Mouse (Mus musculus) ES-E14 (cell line): ENCODE data around the gene Ankrd12. TPM values are rescaled to one million over a fixed set of nuclear protein-coding genes. Genes with fewer than 3 reads are reported as not detected.
A peak's percentile ranks its signal among the peaks of the same experiment; 100 is the strongest.
"Not testable (repeated sequence)": the region's sequence is repeated elsewhere in the genome, so short reads cannot be mapped to it uniquely, and the experiment has no call there.

ENCODE experiments used
- DNase-seq: peaks from one replicate; pipeline ENCODE4 v3.0.0-alpha.2; 2013; ENCODE audit warnings: low read depth, low spot score
- H3K27ac ChIP-seq: 2 replicates; pipeline ENCODE4 v1.5.1; 2012; ENCODE audit warnings: low read depth, mild to moderate bottlenecking, low read length, moderate library complexity, mixed read lengths; ENCODE audit not compliant: poor library complexity, insufficient read depth, severe bottlenecking
- H3K36me3 ChIP-seq: 2 replicates; pipeline ENCODE4 v1.6.1; 2012; ENCODE audit warnings: mild to moderate bottlenecking, low read length, moderate library complexity, mixed read lengths; ENCODE audit not compliant: control insufficient read depth, poor library complexity, insufficient read depth, severe bottlenecking
- H3K4me1 ChIP-seq, 2 experiments: fragments of 150-350 bp in 1 of 2; sonication (generic) in 1 of 2; 2 replicates each; pipeline ENCODE4 v1.6.1; 2012; ENCODE audit warnings: low read length in 2 of 2, mild to moderate bottlenecking in 1 of 2, mixed read lengths in 1 of 2; ENCODE audit not compliant: control insufficient read depth in 2 of 2, insufficient read depth in 2 of 2, poor library complexity in 1 of 2
- H3K4me3 ChIP-seq, 2 experiments: fragments of 150-350 bp in 1 of 2; sonication (generic) in 1 of 2; 2 replicates each; pipeline ENCODE4 v1.5.1; 2012; ENCODE audit warnings: low read length in 2 of 2, low read depth in 1 of 2, mild to moderate bottlenecking in 1 of 2, mixed read lengths in 1 of 2; ENCODE audit not compliant: insufficient read depth in 1 of 2, poor library complexity in 1 of 2, severe bottlenecking in 1 of 2
- H3K9ac ChIP-seq: 2 replicates; pipeline ENCODE4 v1.6.1; 2012; ENCODE audit warnings: low read depth, mild to moderate bottlenecking, low read length, mixed read lengths; ENCODE audit not compliant: poor library complexity, insufficient read depth, severe bottlenecking
- H3K9me3 ChIP-seq: fragments of 150-350 bp; sonication (generic); 2 replicates; pipeline ENCODE4 v1.6.1; 2012; ENCODE audit warnings: low read depth, mild to moderate bottlenecking, low read length; ENCODE audit not compliant: control insufficient read depth, insufficient read depth
- CHD2 ChIP-seq: IDR thresholded peaks from 2 replicates; pipeline ENCODE4 v1.6.1; 2014; ENCODE audit warnings: mild to moderate bottlenecking, low read depth, low read length, inconsistent platforms
- HCFC1 ChIP-seq: IDR thresholded peaks from 2 replicates; pipeline ENCODE4 v1.6.1; 2012; ENCODE audit warnings: low read length, inconsistent platforms, borderline replicate concordance; ENCODE audit not compliant: insufficient read depth
- MAFK ChIP-seq: IDR thresholded peaks from 2 replicates; pipeline ENCODE4 v1.6.1; 2014; ENCODE audit warnings: mild to moderate bottlenecking, low read depth, low read length, inconsistent platforms; ENCODE audit not compliant: insufficient read depth
- ZC3H11A ChIP-seq: IDR thresholded peaks from 2 replicates; pipeline ENCODE4 v1.6.1; 2012; ENCODE audit warnings: low read depth, mild to moderate bottlenecking, inconsistent platforms, low read length, borderline replicate concordance
- ZNF384 ChIP-seq: IDR thresholded peaks from 2 replicates; pipeline ENCODE4 v1.6.1; 2012; ENCODE audit warnings: low read depth, low read length, inconsistent platforms
- in situ Hi-C, 2 experiments: fragments of 600-800 bp; cut with MboI; formaldehyde crosslinking; loops; one replicate each; pipeline ENCODE4 v1.15.1; 2025; ENCODE audit warnings: low sequenced_read_pairs in 2 of 2, inconsistent platforms in 1 of 2; ENCODE audit not compliant: unreplicated experiment in 2 of 2
- total RNA-seq: library from RNA; depleted of rRNA; stranded (reverse); fragments of 300-350 nt; gene quantifications from 2 replicates; pipeline ENCODE4 v1.2.3, GENCODE M21; 2012

Gene Ankrd12
- total RNA-seq, 1 experiment = 8.3 TPM

GRCm38 (mm10) chr17:66076174-66076927, 538 bp downstream of the Ankrd12 start:
- no peaks in the 10 kb centered on the region; the same call in 1 of the 2 replicates for H3K36me3 ChIP-seq
- TF ChIP-seq HCFC1 = no peak
- TF ChIP-seq ZC3H11A = no peak
- in situ Hi-C loops = no loop called here
- peaks cover 0 to 4% of the 10 kb centered on the region in 2 experiments; a peak in 2 of 4 replicates for H3K4me1 ChIP-seq
- DNase-seq = peak; percentile 12
- H3K4me3 ChIP-seq = peak overlapping the region; percentile 89 to 97
- peak overlapping the region; percentile 66 for H3K9ac ChIP-seq
- no peaks in the 10 kb centered on the region for H3K9me3 ChIP-seq
- no peak overlapping the region for H3K27ac ChIP-seq

- TF ChIP-seq ZNF384 (no peak), HCFC1 (no peak), ZC3H11A (no peak), CHD2 (no peak), MAFK (no peak)
Observed at GRCm38 (mm10) chr17:66075827-66076173, 1.1 kb downstream of the Ankrd12 start.

GRCm38 (mm10) chr17:66073971-66074370, 2.9 kb downstream of the Ankrd12 start:
- H3K4me1 ChIP-seq = peaks cover 0 to 4% of the 10 kb centered on the region in 2 experiments; a peak in 2 of 4 replicates
- DNase-seq = no peak
- H3K9me3 ChIP-seq = no peaks in the 10 kb centered on the region
- TF ChIP-seq ZNF384 (no peak), CHD2 (no peak), ZC3H11A (no peak), HCFC1 (no peak), MAFK (no peak)
- no peak overlapping the region for H3K9ac ChIP-seq
- no peak overlapping the region for H3K4me3 ChIP-seq
- no peaks in the 10 kb centered on the region; the same call in 1 of the 2 replicates for H3K36me3 ChIP-seq
- H3K27ac ChIP-seq = no peak overlapping the region
- in situ Hi-C loops = no loop called here

More at GRCm38 (mm10) chr17:66075827-66076173, 1.1 kb downstream of the Ankrd12 start:
- in situ Hi-C loops = no loop called here
- no peak for DNase-seq
- Histone ChIP-seq H3K27ac (no peak overlapping the region), H3K9me3 (no peaks in the 10 kb centered on the region), H3K4me1 (peaks cover 0 to 4% of the 10 kb centered on the region in 2 experiments; a peak in 2 of 4 replicates), H3K4me3 (peak overlapping the region; percentile 89 to 97), H3K9ac (peak overlapping the region; percentile 66; the same call in 1 of the 2 replicates), H3K36me3 (no peaks in the 10 kb centered on the region; the same call in 1 of the 2 replicates)

GRCm38 (mm10) chr17:66069036-66069435, 7.9 kb downstream of the Ankrd12 start:
- H3K4me1 ChIP-seq, H3K4me3 ChIP-seq, H3K9ac ChIP-seq, H3K27ac ChIP-seq, DNase-seq, H3K36me3 ChIP-seq, H3K9me3 ChIP-seq, in situ Hi-C loops: not testable (repeated sequence)

GRCm38 (mm10) chr17:66065115-66065514, 11.8 kb downstream of the Ankrd12 start:
- Histone ChIP-seq H3K27ac (no peak overlapping the region), H3K4me1 (no peaks in the 10 kb centered on the region), H3K9ac (no peak overlapping the region), H3K4me3 (no peak overlapping the region), H3K9me3 (no peaks in the 10 kb centered on the region), H3K36me3 (no peaks in the 10 kb centered on the region)
- DNase-seq = no peak
- in situ Hi-C loops = no loop called here
- TF ChIP-seq CHD2 (no peak), MAFK (no peak), HCFC1 (no peak), ZC3H11A (no peak), ZNF384 (no peak)
